Mouse (Mus musculus) cerebellum, adult 9-11 months (tissue): ENCODE data around the gene Siva1.

Experiments used
- DNase-seq: peaks from one replicate; pipeline ENCODE4 v3.0.0; 2022

Siva1 gene

GRCm38 (mm10) chr12:112644180-112644854 is at the start of gene Siva1:
Gene Siva1 (plus strand): TSS chr12:112644679.
- peak; percentile 100 for DNase-seq

- no peak for DNase-seq
Measured at GRCm38 (mm10) chr12:112594989-112595388, 49.5 kb upstream of the Siva1 start.

- no peak for DNase-seq
Measured at GRCm38 (mm10) chr12:112595626-112596025, 48.9 kb upstream of the Siva1 start.

GRCm38 (mm10) chr12:112596454-112596853 is 48.0 kb upstream of the Siva1 start:
- DNase-seq = no peak

DNA sequence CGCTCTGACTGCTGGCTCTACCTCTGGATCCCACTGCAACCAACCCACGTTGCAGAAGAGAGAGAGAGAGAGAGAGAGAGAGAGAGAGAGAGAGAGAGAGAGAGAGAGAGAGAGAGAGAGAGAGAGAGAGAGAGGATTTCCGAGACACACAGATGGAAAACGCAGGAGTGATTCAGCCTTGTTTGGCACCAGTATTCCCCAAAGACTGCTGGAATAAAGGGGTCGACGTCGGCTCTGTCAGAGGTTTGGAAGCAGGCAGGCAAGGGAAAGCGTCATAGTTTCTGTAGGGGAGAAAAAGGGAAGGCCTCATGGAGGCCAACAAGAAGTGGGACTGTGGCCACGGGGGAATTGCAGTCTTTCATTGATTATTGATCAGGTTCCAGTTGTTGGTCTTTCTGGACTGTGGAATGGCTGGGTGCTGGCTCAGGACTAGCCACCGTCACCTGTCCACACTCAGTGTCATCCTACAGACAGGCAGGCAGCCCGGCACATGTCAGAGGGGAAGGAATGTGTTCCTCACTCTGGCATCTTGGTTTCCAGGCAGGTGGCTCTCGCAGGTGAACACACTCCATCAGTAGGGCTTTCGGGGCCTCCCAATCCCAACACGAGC is 47.5 kb upstream of the Siva1 start:
- DNase-seq = no peak

DNA sequence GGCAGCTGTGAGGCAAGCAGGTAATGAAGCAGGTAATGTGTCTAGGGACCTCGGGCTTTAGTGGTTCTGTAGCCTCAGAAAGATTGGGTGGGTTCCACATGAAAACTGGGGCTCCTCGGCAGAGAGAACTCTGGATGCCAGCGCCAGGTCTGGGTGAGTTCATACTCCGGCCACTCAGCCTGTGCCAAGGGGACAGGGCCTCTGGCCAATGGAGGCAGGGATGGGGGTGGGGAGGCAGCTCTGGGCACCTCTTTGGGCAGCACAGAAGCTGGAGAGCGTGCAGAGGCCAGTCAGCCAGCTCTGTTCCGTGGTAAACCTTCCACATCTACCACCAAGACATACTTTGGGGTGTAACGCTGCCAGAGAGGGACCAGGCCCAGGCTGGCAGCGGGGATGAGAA is 46.9 kb upstream of the Siva1 start:
- DNase-seq = no peak

DNA sequence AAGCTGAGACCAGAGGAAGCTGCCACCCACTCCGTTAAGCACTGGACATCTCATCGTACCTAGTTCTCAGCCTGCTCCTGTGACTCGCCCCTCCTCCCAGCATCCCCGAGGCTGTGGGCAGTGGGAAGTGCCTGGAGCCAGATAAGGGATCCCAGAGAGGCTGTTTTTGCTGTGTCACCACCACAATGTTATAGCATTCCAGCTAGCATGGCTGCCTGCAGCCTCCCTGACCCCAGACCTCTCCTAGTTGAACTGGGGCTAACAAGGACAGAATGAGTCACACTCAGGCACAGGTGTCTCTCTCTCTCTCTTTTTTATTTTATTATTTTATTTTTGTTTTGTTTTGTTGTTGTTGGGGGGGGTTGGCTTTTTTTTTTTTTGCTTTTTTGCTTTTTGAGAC is 45.3 kb upstream of the Siva1 start:
- DNase-seq = no peak

DNA sequence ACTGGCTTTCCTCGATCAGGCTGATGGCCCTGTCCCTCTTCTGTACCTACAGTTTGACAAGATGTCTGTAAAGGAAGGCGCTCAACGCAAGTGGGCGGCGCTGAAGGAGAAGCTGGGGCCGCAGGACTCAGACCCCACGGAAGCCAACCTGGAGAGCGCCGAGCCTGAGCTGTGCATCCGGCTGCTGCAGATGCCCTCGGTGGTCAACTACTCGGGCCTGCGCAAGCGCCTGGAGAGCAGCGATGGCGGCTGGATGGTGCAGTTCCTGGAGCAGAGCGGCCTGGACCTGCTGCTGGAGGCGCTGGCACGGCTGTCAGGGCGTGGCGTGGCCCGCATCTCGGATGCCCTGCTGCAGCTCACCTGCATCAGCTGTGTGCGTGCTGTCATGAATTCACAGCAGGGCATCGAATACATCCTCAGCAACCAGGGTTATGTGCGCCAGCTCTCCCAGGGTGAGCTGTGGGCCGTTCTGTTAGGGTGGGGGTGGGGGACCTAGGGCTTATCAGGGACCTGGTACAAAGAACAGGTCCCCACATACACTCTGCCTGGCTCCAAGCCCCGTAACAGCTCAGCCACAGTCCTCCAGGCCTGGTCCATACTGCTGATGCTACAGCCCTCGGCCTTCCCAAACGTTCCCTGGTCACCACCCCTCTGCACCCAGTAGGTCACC is 44.4 kb upstream of the Siva1 start:
- no peak for DNase-seq

- DNase-seq = no peak
Measured at GRCm38 (mm10) chr12:112604022-112604421, 40.5 kb upstream of the Siva1 start.

DNA sequence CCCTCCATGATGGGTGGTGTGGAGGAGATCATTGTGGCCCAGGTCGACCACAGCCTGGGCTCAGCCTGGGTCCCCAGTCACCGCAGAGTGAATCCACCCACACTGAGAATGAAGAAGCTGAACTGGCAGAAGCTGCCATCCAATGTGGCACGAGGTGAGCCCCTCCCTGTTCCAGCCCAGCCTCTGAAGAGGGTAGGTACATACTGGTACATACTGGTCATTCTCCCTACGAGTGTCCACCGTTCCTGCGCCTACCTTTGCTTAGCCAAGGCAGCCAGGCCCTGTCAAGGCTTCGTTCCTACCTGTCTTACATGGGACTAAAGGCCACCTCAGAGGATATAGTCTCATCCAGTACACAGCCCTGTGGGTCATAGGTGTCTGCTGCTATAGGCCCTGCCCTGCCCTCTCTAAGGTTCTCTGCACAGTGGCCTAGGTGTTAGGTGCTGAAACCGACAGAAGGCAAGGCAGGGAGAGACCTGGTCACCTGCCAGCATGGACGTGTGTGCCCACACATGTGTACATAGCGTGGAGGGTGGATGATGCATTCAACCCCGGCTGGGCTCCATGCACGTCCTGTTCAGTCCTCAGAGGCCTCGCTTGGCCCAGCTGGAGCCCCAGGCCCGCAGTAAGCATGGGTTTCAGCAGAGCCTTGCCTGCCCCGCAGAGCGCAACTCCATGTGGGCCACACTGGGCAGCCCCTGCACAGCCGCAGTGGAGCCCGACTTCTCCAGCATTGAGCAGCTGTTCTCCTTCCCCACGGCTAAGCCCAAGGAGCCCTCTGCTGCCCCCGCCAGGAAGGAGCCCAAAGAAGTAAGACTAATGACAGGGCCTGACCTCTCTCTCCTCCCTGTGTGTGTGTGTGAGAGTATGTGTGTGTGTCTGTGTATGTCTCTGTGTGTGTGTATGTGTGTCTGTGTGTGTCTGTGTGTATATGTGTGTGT is 39.5 kb upstream of the Siva1 start:
- DNase-seq = no peak

GRCm38 (mm10) chr12:112605766-112606165 is 38.7 kb upstream of the Siva1 start:
- DNase-seq = peak; percentile 72

DNA sequence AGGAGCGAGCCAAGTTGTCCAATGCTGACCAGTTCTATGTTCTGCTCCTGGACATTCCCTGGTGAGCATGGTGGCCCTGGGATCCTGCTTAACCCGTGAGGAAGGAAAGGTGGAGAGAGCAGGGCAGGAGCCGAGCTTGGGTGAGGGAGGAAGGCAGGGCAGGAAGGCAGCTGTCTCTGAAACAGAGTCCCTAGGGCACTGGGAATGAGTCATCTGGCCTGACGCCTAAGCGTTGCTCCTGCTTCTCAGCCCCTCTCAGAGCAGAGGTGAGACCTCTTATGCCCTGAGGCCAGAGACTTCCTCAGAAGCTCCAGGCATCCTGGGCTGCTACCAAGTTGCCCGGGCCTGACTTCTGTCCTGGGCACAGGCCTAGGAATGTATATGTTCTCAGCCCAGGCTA is 37.5 kb upstream of the Siva1 start:
- no peak for DNase-seq

GRCm38 (mm10) chr12:112609031-112609430 is 35.4 kb upstream of the Siva1 start:
- no peak for DNase-seq

DNA sequence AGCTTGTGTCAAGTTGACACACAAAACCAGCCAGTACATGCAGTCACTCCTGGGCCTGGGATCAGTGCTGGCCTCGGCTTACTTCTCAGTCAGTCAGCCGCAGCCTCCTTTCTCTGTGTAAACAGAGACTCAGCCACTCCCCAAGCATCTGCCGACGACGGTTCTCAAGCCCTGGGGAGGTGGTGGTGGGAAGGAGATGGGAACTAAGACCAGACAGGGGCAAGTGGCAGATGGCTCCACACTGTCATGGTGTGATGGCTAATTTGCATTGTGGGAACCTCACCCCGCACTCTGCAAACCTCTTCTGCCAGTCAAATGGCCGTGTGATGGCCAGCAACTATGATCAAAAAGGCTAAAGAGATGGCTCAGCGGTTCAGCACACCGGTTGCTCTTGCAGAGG is 27.8 kb upstream of the Siva1 start:
- DNase-seq = no peak

- DNase-seq = no peak
Measured at GRCm38 (mm10) chr12:112617184-112617583, 27.3 kb upstream of the Siva1 start.

DNA sequence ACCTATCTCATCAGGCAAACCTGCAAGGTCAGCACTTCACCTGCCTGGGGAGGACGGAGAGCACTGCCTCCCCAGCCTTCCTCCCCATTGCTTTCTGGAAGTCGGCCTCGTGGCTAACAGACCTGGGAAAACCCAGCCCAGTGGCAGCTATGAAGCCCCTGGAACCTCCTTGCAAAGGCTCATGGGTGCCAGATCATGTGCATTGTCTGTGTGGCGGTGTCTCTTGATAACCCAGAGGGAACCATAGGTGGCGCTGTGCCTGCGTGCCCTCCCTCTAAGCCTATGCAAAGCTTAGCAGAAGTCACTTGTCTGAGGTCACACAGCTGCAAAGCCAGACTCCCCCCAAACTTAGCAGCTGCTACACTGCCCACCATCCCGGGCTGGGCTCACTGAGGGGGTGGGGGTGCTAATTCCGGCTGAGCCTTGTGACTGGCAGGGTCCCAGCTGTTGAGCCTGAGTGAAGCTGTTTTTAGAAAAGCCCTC is 26.5 kb upstream of the Siva1 start:
- DNase-seq = peak; percentile 49

- DNase-seq = no peak
Measured at GRCm38 (mm10) chr12:112618981-112619685, 25.3 kb upstream of the Siva1 start.

DNA sequence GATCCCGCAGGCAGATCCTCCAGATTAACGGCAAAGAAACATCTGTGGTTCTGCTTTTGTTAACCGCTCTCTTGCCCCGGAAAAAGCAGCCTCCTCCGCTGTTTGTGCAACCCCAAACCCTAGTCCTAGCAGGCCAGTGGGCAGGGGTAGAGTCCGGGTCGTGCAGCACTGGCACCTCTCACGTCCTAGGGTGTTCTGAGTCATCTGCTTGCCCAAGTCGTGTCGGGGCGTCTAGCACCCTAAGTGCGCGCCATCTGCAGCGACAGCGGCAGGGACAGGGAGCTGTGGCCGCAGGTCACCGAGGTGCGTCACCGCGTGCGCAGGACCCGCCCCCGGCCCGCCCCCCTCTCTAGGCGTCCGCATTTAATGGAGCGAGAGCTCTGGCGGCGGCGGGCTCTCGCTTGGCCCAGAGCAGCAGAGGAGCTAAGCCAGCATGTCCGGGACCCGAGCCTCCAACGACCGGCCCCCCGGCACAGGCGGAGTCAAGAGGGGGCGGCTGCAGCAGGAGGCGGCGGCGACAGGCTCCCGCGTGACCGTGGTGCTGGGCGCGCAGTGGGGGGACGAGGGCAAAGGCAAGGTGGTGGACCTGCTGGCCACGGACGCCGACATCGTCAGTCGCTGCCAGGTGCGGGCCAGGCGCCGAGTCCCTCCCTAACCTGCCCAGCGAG is 24.7 kb upstream of the Siva1 start, which contains the start of gene Adssl1:
Adssl1 (plus strand) TSS at position 360 of the 668 bp plus-strand sequence.
- DNase-seq = peak; percentile 66

DNA sequence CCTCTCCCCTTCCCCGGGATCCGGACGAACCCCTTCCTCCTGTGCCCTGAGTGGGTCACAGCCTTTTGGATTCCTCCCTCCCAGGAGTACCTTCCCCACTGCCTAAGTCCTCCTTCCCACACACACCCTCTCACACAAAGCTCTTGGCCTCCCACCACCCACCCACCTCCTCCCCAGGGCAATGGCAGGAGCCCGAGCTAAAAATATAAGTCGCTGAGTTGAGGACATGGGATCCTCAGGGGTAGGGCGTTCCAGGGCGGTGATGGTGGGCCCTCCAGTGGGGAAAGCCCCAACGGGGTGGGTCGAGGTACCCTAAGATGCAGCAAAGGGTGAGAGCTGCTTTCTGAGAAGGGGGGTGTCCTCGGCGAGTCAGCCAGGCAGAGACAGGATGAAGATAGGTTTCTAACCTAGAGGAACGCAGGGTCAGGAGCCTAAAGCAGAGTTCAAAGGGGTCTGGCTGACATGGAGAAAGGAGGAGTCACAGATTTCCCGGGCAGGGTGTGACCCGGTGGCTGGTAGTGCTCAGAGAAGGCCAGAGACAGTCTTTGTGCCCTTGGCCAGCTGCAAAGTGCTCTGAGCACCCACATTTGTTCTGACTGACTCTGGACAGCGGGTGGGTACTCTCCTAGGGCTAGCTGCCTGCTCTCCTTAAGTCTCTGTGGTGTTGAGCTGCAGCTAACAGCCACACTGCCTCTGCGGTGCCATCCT is 24.0 kb upstream of the Siva1 start:
- DNase-seq = no peak

DNA sequence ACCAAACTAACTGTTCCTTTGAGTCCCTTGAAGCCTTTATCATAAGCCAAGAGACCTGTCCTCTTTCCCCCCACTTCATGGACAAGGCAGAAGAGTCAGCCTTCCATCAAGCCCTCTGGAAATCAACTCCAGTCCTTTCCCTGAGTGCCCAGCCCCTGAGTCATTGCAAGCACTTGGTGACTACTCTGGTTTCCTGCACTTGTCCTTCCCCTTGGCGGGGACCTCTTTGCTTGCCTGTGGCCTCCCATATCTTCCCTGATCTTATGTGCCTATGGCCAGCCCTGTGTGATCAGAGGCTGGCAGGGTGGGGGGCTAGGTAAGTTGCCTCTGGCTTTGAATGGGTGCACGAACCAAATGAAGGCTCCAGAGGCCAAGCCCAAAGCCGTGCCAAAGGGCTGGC is 22.6 kb upstream of the Siva1 start:
- no peak for DNase-seq

- peak; percentile 53 for DNase-seq
Measured at GRCm38 (mm10) chr12:112623742-112624141, 20.7 kb upstream of the Siva1 start.
